Mouse (Mus musculus) layer of hippocampus, postnatal 14 days (tissue): ENCODE results near the gene Bdh1. TPM values are rescaled to one million over a fixed set of nuclear protein-coding genes. Genes with fewer than 3 reads are reported as not detected.
"Not testable (repeated sequence)": the region's sequence is repeated elsewhere in the genome, so short reads cannot be mapped to it uniquely, and the experiment has no call there.

Source experiments
- DNase-seq, 2 experiments: peaks; one replicate each; pipeline ENCODE4 v3.0.0; 2021 to 2022; ENCODE audit warnings: low spot score in 2 of 2, mixed read lengths in 1 of 2
- total RNA-seq, 2 experiments: library from RNA; stranded (reverse); gene quantifications; 2 replicates each; pipeline ENCODE4 v1.2.3; 2021

Bdh1 gene
- total RNA-seq, 2 experiments from 2014 or later = 206 to 224 TPM

GRCm38 (mm10) chr16:31461046-31461445 is 39.0 kb downstream of the Bdh1 start:
- DNase-seq = no peak

DNA sequence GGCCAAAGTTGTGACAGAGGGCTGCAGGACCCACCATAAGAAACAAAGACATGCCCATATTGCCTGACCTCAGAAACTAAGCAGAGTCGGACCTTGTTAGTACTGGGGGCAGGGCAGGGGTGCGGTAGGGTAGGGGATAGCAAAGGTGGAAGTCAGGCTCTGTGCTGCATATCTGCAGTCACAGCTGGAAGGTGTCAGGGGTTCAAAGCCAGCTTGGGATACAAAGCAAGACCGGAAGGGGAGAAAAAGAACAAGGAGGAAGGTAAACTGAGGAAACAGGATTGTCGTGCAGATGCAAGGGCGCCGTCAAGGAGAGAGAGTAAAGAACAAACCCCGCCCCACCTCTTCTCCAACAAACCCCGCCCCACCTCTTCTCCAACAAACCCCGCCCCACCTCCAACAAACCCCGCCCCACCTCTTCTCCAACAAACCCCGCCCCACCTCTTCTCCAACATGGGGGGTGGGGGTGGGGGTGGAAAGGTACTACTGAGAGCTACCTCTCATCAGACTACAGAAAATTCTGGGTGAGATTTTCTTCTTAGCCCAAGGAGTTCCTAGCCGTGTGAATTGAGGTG is 40.1 kb downstream of the Bdh1 start:
- DNase-seq = no peak

GRCm38 (mm10) chr16:31464953-31465352 is 42.9 kb downstream of the Bdh1 start:
- no peak for DNase-seq

GRCm38 (mm10) chr16:31465630-31466029 is 43.5 kb downstream of the Bdh1 start:
- DNase-seq = peak; percentile 56 to 68

DNA sequence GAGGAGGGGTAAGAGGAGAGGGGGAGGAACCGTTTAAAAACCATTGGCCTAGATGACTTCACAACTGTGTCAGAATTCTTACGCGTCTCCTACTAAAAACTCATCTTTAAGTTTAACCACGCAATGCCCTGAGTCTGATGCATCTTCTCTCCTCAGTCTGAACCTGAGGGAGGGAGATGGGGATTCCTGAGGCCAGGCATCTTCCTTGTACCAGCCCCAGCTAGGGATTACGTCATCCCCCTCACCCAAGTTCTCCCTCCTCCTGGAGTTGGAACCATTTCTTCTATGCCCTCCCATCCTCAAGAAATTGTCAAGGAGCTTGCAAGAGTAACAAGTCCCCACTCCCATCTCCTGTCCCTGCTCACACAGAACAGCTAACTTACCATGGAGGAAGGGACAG is 44.0 kb downstream of the Bdh1 start:
- DNase-seq = no peak

- DNase-seq = not testable (repeated sequence)
Observed at GRCm38 (mm10) chr16:31470819-31471218, 48.7 kb downstream of the Bdh1 start.

- no peak for DNase-seq
Observed at GRCm38 (mm10) chr16:31471994-31472393, 49.9 kb downstream of the Bdh1 start.

GRCm38 (mm10) chr16:31473226-31473625 is 51.1 kb downstream of the Bdh1 start:
- no peak for DNase-seq

GRCm38 (mm10) chr16:31475123-31475968 is 53.3 kb downstream of the Bdh1 start:
- no peak for DNase-seq

DNA sequence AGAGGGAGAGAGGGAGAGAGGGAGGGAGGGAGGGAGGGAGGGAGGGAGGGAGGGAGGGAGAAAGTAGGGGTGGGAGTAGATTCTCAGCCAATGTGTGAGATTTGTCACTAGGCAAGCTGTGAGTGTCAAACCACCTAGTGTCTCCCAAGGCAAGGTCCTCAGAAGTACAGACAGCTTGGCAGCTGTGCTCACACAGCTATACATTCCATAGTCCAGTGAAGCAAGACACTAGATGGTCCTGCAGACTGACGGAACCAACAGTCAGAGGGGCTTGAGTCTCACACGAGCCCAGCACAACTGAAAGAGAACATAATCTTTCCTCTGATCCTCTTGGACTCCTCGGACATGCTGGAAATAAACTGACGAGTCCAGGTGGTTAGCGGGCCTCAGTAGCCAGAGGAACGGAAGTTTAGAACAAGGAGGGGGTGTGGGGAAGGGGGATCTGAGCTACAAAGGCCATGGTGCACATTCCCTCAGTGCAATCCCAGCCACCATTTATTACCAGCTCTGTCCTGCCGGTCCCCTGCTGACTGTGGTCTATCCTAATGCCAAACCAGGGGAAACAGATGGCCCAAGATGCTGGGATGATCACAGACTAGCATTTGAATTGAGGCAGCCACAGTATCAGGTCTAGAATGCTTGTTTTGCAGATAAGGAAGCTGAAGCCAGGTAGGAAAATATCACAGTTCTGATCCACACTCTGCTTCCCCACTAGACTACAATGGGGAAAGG is 55.0 kb downstream of the Bdh1 start:
- no peak for DNase-seq

DNA sequence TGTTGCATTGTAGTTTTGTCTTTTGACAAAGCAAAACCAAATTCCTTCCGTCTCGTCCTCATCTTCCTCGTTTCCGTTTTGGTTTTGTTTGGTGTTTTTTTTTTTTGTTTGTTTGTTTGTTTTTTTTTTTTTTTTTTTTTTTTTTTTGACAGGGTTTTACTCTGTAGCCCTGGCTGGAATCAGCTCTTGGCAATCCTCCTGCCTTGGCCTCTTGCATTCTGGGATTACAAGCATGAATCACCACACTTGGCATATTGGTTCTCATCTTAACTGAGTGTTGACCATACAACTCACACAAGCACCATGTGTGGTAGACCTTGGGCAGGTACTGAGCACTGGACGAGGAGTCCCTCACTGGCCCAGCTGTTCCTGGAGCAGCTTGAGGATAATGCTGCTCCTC is 63.3 kb downstream of the Bdh1 start:
- DNase-seq = no peak

DNA sequence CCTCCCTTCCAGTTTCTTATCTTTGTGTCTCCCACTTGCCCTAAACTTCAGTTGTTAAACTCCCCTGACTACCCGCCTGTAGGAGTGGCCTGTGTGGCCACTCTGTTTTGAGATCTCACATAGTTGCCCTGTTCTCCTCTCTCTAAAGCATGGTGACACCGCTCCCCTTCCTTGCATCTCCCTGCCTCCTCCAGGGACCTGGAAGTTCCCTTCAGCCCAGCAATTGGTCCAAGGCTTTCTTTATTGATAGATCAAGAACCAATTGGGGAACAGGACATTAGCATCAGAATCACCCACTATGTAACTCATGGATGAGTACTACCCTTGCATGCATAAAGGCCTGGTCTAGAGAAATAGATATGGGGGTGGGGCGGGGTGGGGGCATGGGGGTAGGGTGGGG is 65.2 kb downstream of the Bdh1 start:
- no peak for DNase-seq

DNA sequence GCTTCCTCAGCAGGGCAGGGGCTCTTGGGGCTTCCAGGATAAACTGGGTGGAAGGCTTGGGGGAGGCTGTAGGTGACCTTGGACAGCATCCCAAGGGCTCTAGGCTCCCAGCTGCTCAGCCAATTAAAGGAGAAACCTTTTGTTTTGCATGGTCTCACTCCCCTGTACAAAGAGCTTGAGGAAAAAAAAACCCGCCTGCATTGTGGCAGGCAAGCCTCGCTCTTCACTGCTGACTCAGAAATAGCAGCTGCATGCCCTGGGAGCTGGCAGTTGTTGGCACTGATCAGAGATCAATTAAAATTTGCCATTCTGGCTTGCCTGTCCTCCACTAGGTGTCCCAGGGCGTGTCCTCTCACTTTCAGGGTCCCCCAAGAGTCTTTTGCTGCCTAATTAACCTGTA is 67.0 kb downstream of the Bdh1 start:
- no peak for DNase-seq

- DNase-seq = no peak
Observed at GRCm38 (mm10) chr16:31490967-31491366, 68.9 kb downstream of the Bdh1 start.

- peak in 1 of 2 experiments; percentile 59 for DNase-seq
Observed at GRCm38 (mm10) chr16:31492921-31493549, 71.0 kb downstream of the Bdh1 start.

GRCm38 (mm10) chr16:31493550-31493965 is 71.5 kb downstream of the Bdh1 start:
- DNase-seq = no peak

DNA sequence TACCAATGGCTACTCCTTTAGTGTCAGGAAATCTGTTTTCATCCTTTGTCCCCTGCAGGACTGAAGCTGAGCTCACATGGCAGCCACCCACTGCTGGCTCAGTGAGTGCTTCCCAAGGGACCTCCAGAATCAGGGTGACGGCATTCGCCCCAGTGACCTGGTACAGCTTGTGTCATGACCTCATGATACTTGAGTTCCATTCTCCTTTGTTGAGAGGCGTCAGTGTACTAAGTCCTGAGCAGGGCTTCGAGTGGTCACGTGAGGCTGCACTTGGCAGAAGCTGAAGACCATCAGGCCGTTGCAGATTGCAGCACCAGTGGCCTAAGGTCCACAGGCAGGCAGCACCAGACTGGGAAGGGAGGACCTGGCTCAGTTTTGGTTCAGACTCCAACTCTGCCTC is 71.9 kb downstream of the Bdh1 start:
- no peak for DNase-seq

- no peak for DNase-seq
Observed at GRCm38 (mm10) chr16:31495356-31495755, 73.3 kb downstream of the Bdh1 start.

- DNase-seq = no peak
Observed at GRCm38 (mm10) chr16:31495769-31496168, 73.7 kb downstream of the Bdh1 start.

DNA sequence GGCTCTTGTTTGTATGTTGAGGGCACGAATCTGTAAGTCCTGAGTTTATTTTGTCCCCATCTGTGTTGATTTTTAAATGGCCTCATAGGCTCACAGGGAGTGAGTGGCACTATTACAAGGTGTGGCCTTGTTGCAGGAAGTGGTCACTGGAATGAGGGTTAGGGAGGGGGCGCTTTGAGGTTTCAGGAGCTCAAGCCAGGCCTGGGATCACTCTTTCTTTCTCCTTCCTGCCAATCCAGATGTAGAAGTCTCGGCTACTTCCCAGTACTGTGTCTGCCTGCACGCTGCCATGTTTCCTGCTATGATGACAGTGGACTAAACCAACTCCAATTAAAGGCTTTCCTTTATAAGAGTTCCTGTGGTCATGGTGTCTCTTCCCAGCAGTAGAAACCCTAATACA is 76.3 kb downstream of the Bdh1 start:
- DNase-seq = no peak

- DNase-seq = no peak
Observed at GRCm38 (mm10) chr16:31499021-31499420, 76.9 kb downstream of the Bdh1 start.
